Mouse (Mus musculus) forebrain, embryonic 16.5 days (tissue): ENCODE measurements around the gene Prkca. TPM values are rescaled to one million over a fixed set of nuclear protein-coding genes. Genes with fewer than 3 reads are reported as not detected.

ENCODE experiments used
- ATAC-seq: fragments of 200-750 bp; cut with Nextera tagmentation; 2 replicates; pipeline ENCODE4 v1.8.0; 2017; ENCODE audit warnings: mild to moderate bottlenecking, moderate library complexity
- H3K27ac ChIP-seq: fragments of 300-500 bp; sonication (generic); 2 replicates; pipeline ENCODE4 v1.5.1; 2014; ENCODE audit warnings: low read length, control low read depth
- H3K27me3 ChIP-seq: fragments of 300-500 bp; sonication (generic); replicated peaks from 2 replicates; pipeline ENCODE4 v1.6.1; 2014; ENCODE audit warnings: low read length; ENCODE audit not compliant: control insufficient read depth, insufficient read depth
- H3K36me3 ChIP-seq: fragments of 300-500 bp; sonication (generic); 2 replicates; pipeline ENCODE4 v1.6.1; 2014; ENCODE audit not compliant: control insufficient read depth, insufficient read depth
- H3K4me1 ChIP-seq: fragments of 300-500 bp; sonication (generic); replicated peaks from 2 replicates; pipeline ENCODE4 v1.6.1; 2014; ENCODE audit warnings: low read length; ENCODE audit not compliant: control insufficient read depth, insufficient read depth
- H3K4me2 ChIP-seq: fragments of 300-500 bp; sonication (generic); 2 replicates; pipeline ENCODE4 v1.6.1; 2014; ENCODE audit warnings: mild to moderate bottlenecking, low read length, control low read depth
- H3K4me3 ChIP-seq: fragments of 300-500 bp; sonication (generic); replicated peaks from 2 replicates; pipeline ENCODE4 v1.5.1; 2014; ENCODE audit warnings: mild to moderate bottlenecking, low read length, control low read depth
- H3K9ac ChIP-seq: fragments of 300-500 bp; sonication (generic); replicated peaks from 2 replicates; pipeline ENCODE4 v1.6.1; 2014; ENCODE audit warnings: low read depth, low read length, control low read depth
- H3K9me3 ChIP-seq: fragments of 300-500 bp; sonication (generic); 2 replicates; pipeline ENCODE4 v1.6.1; 2016; ENCODE audit warnings: low read length; ENCODE audit not compliant: control insufficient read depth
- WGBS: fragments of 180-500 bp; shearing (Covaris S2); extraction: QIAGEN DNeasy Blood & Tissue Kit; methylation state at CpG from one replicate; pipeline ENCODE4 v1.1.7; 2014; 5-methylcytosine and 5-hydroxymethylcytosine counted together
- polyA plus RNA-seq: library from polyadenylated mRNA; unstranded; fragments of >200 nt; fragmentation: Nextera tagmentation; extraction: Ambion mirVana; gene quantifications from 2 replicates; pipeline ENCODE4 v1.2.1, GENCODE M21; 2015

The Prkca gene
- polyA plus RNA-seq, 1 experiment from 2014 or later: 7.5 TPM

DNA sequence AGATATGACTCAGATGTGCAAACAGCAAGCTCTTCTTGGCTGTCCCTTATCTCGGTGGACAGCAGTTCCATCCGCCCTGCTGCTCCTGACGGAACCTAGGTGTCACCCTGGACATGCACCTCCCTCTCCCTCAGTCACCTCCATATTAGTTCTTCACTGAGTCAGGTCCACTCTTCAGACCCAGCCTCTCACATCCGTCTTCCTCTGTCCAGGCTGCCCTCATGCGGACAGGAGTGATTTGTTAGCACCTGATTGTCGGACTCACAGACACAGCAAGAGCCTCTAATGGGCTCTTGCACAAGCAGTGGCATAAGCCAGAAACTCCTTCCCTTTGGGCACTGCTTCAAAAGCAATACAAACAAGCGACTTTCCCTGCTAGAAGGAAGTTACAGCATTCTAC, 36.5 kb downstream of the Prkca start:
- Histone ChIP-seq H3K9ac (no peak overlapping the region), H3K4me1 (no peaks in the 10 kb centered on the region), H3K4me3 (no peak overlapping the region), H3K27ac (no peak overlapping the region), H3K9me3 (no peaks in the 10 kb centered on the region), H3K27me3 (no peaks in the 10 kb centered on the region), H3K36me3 (no peaks in the 10 kb centered on the region), H3K4me2 (no peak overlapping the region)
- WGBS: 86% methylated on average over 7 of the region's 7 CpGs
- no peak for ATAC-seq

DNA sequence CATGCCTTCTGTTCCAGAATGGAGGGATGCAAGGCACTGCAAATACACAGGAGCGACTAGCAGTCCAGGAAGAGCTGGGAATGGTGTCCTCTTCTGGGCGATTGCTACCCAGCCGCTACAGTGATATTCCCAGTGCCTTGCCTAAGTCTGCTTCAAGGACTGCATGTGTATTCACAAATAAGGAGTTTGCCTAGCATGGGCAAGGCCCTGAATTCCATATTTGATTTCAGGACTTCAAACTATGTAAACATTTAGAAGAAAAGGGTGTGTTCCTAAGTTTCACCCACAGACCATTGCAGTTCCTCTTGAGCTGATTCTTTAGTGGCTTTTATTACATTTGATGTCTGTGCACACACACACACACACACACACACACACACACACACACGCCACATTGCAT, 39.9 kb downstream of the Prkca start:
- no peaks in the 10 kb centered on the region for H3K36me3 ChIP-seq
- no peak overlapping the region for H3K4me2 ChIP-seq
- no peaks in the 10 kb centered on the region for H3K4me1 ChIP-seq
- H3K4me3 ChIP-seq: no peak overlapping the region
- WGBS: 94% methylated on average over 4 of the region's 4 CpGs
- H3K27me3 ChIP-seq: no peaks in the 10 kb centered on the region
- no peak overlapping the region for H3K27ac ChIP-seq
- H3K9me3 ChIP-seq: no peaks in the 10 kb centered on the region
- H3K9ac ChIP-seq: no peak overlapping the region
- ATAC-seq: no peak

GRCm38 (mm10) chr11:108301796-108302490, 41.8 kb downstream of the Prkca start:
- no peaks in the 10 kb centered on the region for H3K27me3 ChIP-seq
- H3K36me3 ChIP-seq: no peaks in the 10 kb centered on the region
- H3K4me2 ChIP-seq: no peak overlapping the region
- no peak overlapping the region for H3K9ac ChIP-seq
- H3K4me1 ChIP-seq: peaks cover 7% of the 10 kb centered on the region; the same call in 1 of the 2 replicates
- H3K9me3 ChIP-seq: no peaks in the 10 kb centered on the region
- WGBS: 75% methylated on average over 10 of the region's 10 CpGs
- ATAC-seq: no peak
- H3K4me3 ChIP-seq: no peak overlapping the region
- H3K27ac ChIP-seq: no peak overlapping the region

GRCm38 (mm10) chr11:108301036-108301435, 42.7 kb downstream of the Prkca start:
- Histone ChIP-seq H3K4me1 (peaks cover 7% of the 10 kb centered on the region; the same call in 1 of the 2 replicates), H3K9ac (no peak overlapping the region), H3K27ac (no peak overlapping the region), H3K4me2 (no peak overlapping the region), H3K36me3 (no peaks in the 10 kb centered on the region), H3K27me3 (no peaks in the 10 kb centered on the region), H3K4me3 (no peak overlapping the region), H3K9me3 (no peaks in the 10 kb centered on the region)
- no peak for ATAC-seq
- 72% methylated on average over 6 of the region's 6 CpGs for WGBS

DNA sequence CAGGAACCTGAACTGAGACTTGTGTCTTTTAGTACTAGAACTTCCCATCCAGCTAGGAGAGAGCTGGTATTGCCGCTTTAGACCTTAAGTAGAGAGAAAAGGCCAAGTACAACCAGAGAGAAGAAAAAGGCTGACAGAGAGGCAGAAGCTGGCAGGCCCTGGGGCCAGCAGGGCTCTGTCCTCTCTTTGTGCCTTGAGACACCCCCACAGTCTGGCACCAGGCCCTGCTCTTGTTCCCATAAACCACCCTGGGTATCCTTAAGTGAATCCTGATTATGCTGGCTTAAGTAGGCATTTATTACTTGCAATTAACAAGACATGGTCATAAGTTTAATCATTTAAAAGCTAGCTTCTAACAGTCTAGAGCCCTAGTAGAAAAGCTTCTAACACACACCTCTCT, 43.3 kb downstream of the Prkca start:
- H3K27ac ChIP-seq: no peak overlapping the region
- no peaks in the 10 kb centered on the region for H3K27me3 ChIP-seq
- H3K36me3 ChIP-seq: no peaks in the 10 kb centered on the region
- no peak overlapping the region for H3K4me3 ChIP-seq
- no peak overlapping the region for H3K9ac ChIP-seq
- H3K4me1 ChIP-seq: peaks cover 7% of the 10 kb centered on the region; the same call in 1 of the 2 replicates
- ATAC-seq: no peak
- no peak overlapping the region for H3K4me2 ChIP-seq
- H3K9me3 ChIP-seq: no peaks in the 10 kb centered on the region
- 96% methylated on average over 1 of the region's 1 CpGs for WGBS

DNA sequence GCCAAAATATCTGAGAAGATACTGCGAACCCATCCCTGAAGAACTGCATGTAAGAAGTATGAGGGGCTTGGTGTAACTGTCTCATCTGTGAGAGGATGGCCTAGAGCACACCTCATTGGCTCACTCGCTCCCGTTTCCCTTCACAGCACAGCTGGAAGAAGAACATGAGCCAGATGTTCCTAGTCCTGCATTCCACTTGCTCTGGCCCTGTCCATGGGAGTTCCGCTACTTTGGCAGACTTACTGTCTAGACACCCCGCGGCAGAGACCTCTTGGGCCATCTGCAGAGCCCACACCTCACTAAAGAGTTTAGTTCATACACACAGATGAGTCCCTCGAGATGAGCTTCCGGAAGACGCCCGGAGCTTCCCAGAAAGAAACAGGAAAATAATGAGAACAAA, 43.8 kb downstream of the Prkca start:
- ATAC-seq: no peak
- no peak overlapping the region for H3K4me2 ChIP-seq
- no peaks in the 10 kb centered on the region for H3K36me3 ChIP-seq
- H3K27me3 ChIP-seq: no peaks in the 10 kb centered on the region
- H3K4me3 ChIP-seq: no peak overlapping the region
- H3K27ac ChIP-seq: no peak overlapping the region
- peaks cover 7% of the 10 kb centered on the region; the same call in 1 of the 2 replicates for H3K4me1 ChIP-seq
- H3K9me3 ChIP-seq: no peaks in the 10 kb centered on the region
- no peak overlapping the region for H3K9ac ChIP-seq
- WGBS: 91% methylated on average over 10 of the region's 10 CpGs

DNA sequence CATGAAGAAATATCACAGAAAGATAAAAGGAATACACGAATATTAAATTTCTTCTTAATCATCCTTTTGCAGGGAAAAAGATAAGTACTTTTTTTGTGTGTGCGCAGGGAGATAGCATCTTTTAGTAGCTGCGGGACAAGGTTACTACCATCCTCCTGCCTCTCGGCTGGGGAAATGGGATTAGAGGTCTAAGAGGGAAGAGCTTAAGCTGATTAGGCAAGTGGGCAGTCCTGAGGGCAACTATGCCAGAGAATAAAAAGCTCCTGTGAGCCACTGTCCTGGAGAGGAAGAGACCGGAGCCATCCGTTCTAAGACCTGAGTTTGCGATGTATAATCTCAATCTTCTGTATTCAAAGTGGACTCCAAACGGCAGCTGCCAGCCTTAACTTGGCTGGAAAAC, 45.8 kb downstream of the Prkca start:
- Histone ChIP-seq H3K36me3 (no peaks in the 10 kb centered on the region), H3K9me3 (no peaks in the 10 kb centered on the region), H3K27me3 (no peaks in the 10 kb centered on the region), H3K9ac (no peak overlapping the region), H3K4me2 (no peak overlapping the region), H3K27ac (no peak overlapping the region), H3K4me1 (peaks cover 9% of the 10 kb centered on the region; the same call in 1 of the 2 replicates), H3K4me3 (no peak overlapping the region)
- no peak for ATAC-seq
- WGBS: 39% methylated on average over 8 of the region's 8 CpGs

DNA sequence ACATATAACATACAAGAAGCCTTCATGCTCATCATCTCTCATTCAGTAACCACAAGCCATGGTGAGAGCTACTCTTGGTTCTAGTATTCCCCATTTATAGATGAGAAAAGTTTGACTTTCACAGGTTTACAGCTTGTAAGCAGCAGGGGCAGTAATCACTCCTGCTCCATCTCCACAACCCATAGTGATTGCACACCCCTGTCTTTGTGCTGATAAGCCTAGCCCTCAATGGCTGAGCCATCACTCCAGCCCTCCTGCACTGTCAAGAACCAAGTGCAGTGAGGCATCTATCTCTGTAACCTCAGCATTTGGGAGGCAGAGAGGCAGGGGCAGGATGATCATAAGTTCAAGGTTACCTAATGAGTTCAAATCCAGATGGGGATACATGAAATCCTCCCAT, 48.4 kb downstream of the Prkca start:
- Histone ChIP-seq H3K27me3 (no peaks in the 10 kb centered on the region), H3K4me1 (peaks cover 9% of the 10 kb centered on the region; the same call in 1 of the 2 replicates), H3K4me2 (no peak overlapping the region), H3K9me3 (no peaks in the 10 kb centered on the region), H3K9ac (no peak overlapping the region), H3K4me3 (no peak overlapping the region), H3K27ac (no peak overlapping the region), H3K36me3 (no peaks in the 10 kb centered on the region)
- ATAC-seq: no peak

GRCm38 (mm10) chr11:108294305-108294813, 49.4 kb downstream of the Prkca start:
- ATAC-seq: no peak
- no peaks in the 10 kb centered on the region for H3K27me3 ChIP-seq
- no peak overlapping the region for H3K27ac ChIP-seq
- WGBS: 91% methylated on average over 12 of the region's 12 CpGs
- H3K4me1 ChIP-seq: peaks cover 9% of the 10 kb centered on the region; the same call in 1 of the 2 replicates
- no peak overlapping the region for H3K4me2 ChIP-seq
- H3K36me3 ChIP-seq: no peaks in the 10 kb centered on the region
- no peak overlapping the region for H3K9ac ChIP-seq
- H3K4me3 ChIP-seq: no peak overlapping the region
- H3K9me3 ChIP-seq: no peaks in the 10 kb centered on the region
